Mouse (Mus musculus) neural tube, embryonic 11.5 days (tissue): ENCODE results near the gene Pappa2. TPM values are rescaled to one million over a fixed set of nuclear protein-coding genes. Genes with fewer than 3 reads are reported as not detected.

ENCODE experiments used
- ATAC-seq: fragments of 200-750 bp; cut with Nextera tagmentation; 2 replicates; pipeline ENCODE4 v1.8.0; 2017; ENCODE audit warnings: moderate number of reproducible peaks, mild to moderate bottlenecking, moderate TSS enrichment, moderate library complexity; ENCODE audit not compliant: insufficient read depth, low FRiP score, low TSS enrichment
- DNase-seq: peaks from one replicate; pipeline ENCODE4 v3.0.0-alpha.2; 2015; ENCODE audit warnings: low spot score
- H3K27ac ChIP-seq: fragments of 300-500 bp; sonication (generic); 2 replicates; pipeline ENCODE4 v1.5.1; 2014; ENCODE audit warnings: low read depth, mild to moderate bottlenecking, low read length
- H3K27me3 ChIP-seq: fragments of 300-500 bp; sonication (generic); 2 replicates; pipeline ENCODE4 v1.6.1; 2014; ENCODE audit warnings: mild to moderate bottlenecking, low read length, mixed read lengths; ENCODE audit not compliant: control insufficient read depth, insufficient read depth
- H3K36me3 ChIP-seq: fragments of 300-500 bp; sonication (generic); 2 replicates; pipeline ENCODE4 v1.6.1; 2014; ENCODE audit warnings: mild to moderate bottlenecking, low read length, moderate library complexity, mixed read lengths; ENCODE audit not compliant: control insufficient read depth, insufficient read depth
- H3K4me1 ChIP-seq: fragments of 300-500 bp; sonication (generic); 2 replicates; pipeline ENCODE4 v1.6.1; 2014; ENCODE audit warnings: low read length, mixed read lengths; ENCODE audit not compliant: control insufficient read depth, insufficient read depth
- H3K4me2 ChIP-seq: fragments of 300-500 bp; sonication (generic); 2 replicates; pipeline ENCODE4 v1.6.1; 2014; ENCODE audit warnings: low read depth, mild to moderate bottlenecking, moderate library complexity
- H3K4me3 ChIP-seq: fragments of 300-500 bp; sonication (generic); 2 replicates; pipeline ENCODE4 v1.5.1; 2014; ENCODE audit warnings: low read depth, low read length
- H3K9ac ChIP-seq: fragments of 300-500 bp; sonication (generic); 2 replicates; pipeline ENCODE4 v1.6.1; 2014; ENCODE audit warnings: mild to moderate bottlenecking, low read length
- H3K9me3 ChIP-seq: fragments of 300-500 bp; sonication (generic); 2 replicates; pipeline ENCODE4 v1.6.1; 2016; ENCODE audit warnings: low read length; ENCODE audit not compliant: control insufficient read depth
- WGBS: fragments of 180-500 bp; shearing (Covaris S2); extraction: QIAGEN DNeasy Blood & Tissue Kit; methylation state at CpG from one replicate; pipeline ENCODE4 v1.1.7; 2014; 5-methylcytosine and 5-hydroxymethylcytosine counted together
- polyA plus RNA-seq: library from polyadenylated mRNA; unstranded; fragments of >200 nt; fragmentation: Nextera tagmentation; extraction: Ambion mirVana; gene quantifications from 2 replicates; pipeline ENCODE4 v1.2.1, GENCODE M21; 2014

Gene Pappa2
- polyA plus RNA-seq, 1 experiment from 2014 or later = 4.6 TPM

DNA sequence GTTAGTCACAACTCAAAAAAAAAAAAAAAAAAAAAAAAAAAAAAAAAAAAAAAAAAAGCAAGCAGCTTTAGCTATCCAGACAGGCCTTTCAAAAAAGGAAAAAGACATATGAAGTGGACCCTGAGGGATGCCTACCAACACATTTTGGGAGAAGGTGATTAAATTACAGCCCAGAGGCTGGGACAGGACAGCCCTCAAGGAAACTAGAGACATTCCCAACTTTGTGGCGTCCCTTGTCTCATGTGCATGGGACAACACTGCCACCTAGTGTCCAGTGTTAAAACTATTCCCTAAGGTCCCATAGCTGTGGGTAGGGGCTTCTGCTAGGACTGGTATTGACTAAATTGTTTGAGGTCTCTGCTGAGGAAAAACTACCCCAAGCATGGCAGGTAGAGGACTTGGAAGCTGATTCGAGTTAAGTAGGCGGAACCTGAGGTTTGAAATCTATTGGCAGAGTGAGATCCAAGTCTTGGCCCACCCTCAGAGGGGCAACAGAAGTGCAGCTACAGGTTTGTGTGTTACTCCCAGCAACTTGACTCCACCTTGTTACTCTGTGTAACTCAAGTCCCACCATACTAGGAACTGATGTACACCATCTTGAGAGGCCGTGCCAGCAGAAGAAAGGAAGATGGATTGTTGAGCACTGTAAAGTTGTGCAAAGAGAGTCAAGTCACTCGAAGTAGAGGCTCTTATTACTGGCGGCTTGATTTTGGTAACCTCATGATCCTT, 26.6 kb downstream of the Pappa2 start:
- no peaks in the 10 kb centered on the region for H3K4me1 ChIP-seq
- WGBS = 45% methylated on average over 6 of the region's 6 CpGs
- H3K4me2 ChIP-seq = no peak overlapping the region
- no peaks in the 10 kb centered on the region for H3K36me3 ChIP-seq
- H3K27ac ChIP-seq = no peak overlapping the region
- DNase-seq (peak; percentile 75), ATAC-seq (peak; percentile 76)
- no peaks in the 10 kb centered on the region for H3K27me3 ChIP-seq
- no peak overlapping the region for H3K4me3 ChIP-seq
- no peak overlapping the region for H3K9ac ChIP-seq
- no peaks in the 10 kb centered on the region for H3K9me3 ChIP-seq

DNA sequence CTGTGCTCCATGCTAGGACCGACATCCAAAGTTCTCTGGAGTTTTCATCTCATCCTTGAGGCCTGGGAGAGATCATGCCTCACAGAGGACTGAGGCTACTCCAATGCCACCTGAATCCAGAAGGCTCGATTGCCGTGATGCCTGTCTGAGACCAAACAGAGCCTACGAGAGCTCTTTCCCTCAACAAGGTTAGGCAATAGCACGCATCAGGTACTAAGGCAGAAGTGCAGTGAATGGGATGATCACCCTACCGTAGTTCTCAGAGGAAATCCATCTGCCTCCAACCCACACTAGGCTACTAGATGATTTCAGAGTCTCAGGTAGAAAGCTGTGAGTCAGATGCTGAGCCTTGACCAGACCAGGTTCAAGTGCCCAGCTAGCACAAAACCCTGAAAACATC, 31.2 kb downstream of the Pappa2 start:
- H3K4me3 ChIP-seq = no peak overlapping the region
- H3K27me3 ChIP-seq = no peaks in the 10 kb centered on the region
- no peaks in the 10 kb centered on the region for H3K36me3 ChIP-seq
- H3K9ac ChIP-seq = no peak overlapping the region
- no peaks in the 10 kb centered on the region for H3K9me3 ChIP-seq
- no peak for DNase-seq
- ATAC-seq = no peak
- no peaks in the 10 kb centered on the region for H3K4me1 ChIP-seq
- 84% methylated on average over 6 of the region's 6 CpGs for WGBS
- H3K4me2 ChIP-seq = no peak overlapping the region
- H3K27ac ChIP-seq = no peak overlapping the region

DNA sequence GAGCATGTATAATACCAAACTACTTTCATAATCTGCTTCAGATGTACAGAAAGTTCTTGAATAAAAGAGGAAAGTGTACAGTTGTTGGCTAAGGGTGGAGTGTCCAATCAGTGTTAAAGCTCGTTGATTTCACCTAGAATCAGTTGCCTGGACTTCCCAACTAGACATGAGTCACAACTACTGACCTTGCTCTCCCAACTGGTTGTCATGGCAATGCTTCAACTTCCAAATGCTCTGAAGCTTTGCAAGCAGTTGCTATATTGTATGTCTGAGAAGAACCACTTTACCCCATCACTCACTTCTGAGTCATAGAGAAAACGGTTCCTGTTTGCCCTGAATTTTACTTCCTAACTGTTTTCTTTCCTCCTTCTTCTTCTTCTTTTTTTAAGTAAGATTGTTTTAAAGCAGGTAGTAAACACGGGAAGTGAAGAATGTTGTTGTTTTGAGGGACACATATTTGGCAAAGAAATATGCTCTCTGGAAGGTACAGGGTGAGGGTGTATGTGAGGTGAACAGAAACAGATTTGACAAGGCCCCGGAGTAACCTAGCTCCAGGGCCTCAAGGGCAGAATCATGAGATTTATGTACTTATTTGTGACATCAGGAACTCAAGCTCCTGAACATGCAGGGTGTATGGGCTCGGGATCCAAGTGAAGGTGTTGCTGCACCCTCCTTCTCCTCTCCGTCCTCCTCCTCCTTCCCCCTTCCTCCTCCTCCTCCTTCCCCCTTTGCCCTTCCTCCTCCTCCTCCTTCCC, 32.1 kb downstream of the Pappa2 start:
- Histone ChIP-seq H3K4me1 (no peaks in the 10 kb centered on the region), H3K27ac (no peak overlapping the region), H3K27me3 (no peaks in the 10 kb centered on the region), H3K9me3 (no peaks in the 10 kb centered on the region), H3K4me2 (no peak overlapping the region), H3K36me3 (no peaks in the 10 kb centered on the region), H3K4me3 (no peak overlapping the region), H3K9ac (no peak overlapping the region)
- DNase-seq (no peak), ATAC-seq (no peak)
- 78% methylated on average over 6 of the region's 6 CpGs for WGBS

DNA sequence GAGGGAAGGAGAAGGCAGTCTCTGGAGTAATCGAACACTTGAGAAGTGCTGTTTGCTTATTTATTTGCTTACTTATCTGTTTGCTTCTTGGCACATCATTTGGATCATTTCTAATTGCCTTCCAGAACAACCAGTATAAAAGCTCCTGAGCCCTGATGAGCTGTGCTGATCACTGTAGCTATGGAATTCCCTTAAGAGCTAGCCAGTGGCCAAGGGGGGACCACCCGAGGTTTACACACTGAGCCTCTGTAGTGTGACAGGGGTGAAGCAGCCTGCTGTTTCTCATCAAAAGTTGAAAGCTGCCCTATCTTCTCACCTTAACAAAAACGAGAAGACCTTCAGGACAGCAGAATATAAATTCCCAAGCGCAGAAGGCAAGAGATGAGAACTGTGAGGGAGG, 35.4 kb downstream of the Pappa2 start:
- Histone ChIP-seq H3K27ac (no peak overlapping the region), H3K4me3 (no peak overlapping the region), H3K27me3 (no peaks in the 10 kb centered on the region), H3K4me1 (no peaks in the 10 kb centered on the region), H3K9ac (no peak overlapping the region), H3K36me3 (no peaks in the 10 kb centered on the region), H3K9me3 (no peaks in the 10 kb centered on the region), H3K4me2 (no peak overlapping the region)
- no peak for ATAC-seq
- 71% methylated on average over 4 of the region's 4 CpGs for whole genome bisulfite sequencing
- no peak for DNase-seq

DNA sequence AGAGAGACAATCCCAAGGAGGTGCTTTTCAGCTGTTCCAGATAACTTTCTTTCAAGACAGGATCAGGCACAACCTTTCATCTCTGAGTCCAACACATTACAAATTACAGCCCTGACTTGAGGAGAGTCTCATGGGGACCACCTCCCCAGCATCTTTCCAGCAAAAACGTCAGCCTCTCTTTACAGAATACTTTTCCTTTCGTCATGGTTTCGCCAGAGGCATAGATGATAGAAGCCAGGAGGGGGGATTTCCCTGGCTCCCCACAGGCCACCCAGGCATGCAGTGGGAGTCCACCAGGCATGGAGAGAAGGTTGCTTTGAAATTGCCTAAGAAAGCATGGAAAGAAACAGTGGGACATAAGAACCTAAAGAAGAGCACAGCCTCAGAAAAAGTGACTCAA, 37.4 kb downstream of the Pappa2 start:
- no peak for ATAC-seq
- Histone ChIP-seq H3K27ac (no peak overlapping the region), H3K4me2 (no peak overlapping the region), H3K9me3 (no peaks in the 10 kb centered on the region), H3K36me3 (no peaks in the 10 kb centered on the region), H3K9ac (no peak overlapping the region), H3K4me1 (no peaks in the 10 kb centered on the region), H3K27me3 (no peaks in the 10 kb centered on the region), H3K4me3 (no peak overlapping the region)
- no peak for DNase-seq
- 49% methylated on average over 3 of the region's 3 CpGs for WGBS

DNA sequence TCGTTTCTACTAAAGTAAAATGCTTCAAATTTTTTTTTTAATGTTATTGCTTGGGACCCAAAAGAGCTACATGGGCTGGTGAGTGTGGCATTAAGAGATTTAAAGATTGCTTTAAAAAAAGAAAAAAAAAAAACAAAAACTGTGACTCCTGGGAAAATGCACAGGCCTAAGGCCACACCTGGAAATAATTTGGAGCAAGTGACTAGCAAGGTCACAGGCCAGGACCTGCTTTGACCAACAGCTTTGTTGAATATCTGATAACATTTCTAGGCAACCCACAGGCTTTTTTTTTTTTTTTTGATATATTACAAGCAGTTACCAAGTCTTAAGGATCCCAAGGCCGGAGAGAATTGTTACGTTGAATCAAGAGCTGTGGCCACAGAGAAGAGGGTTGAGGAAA, 39.3 kb downstream of the Pappa2 start:
- H3K4me2 ChIP-seq = no peak overlapping the region
- DNase-seq (no peak), ATAC-seq (no peak)
- 69% methylated on average over 3 of the region's 3 CpGs for WGBS
- no peaks in the 10 kb centered on the region for H3K27me3 ChIP-seq
- H3K36me3 ChIP-seq = no peaks in the 10 kb centered on the region
- H3K9me3 ChIP-seq = no peaks in the 10 kb centered on the region
- H3K4me1 ChIP-seq = no peaks in the 10 kb centered on the region
- no peak overlapping the region for H3K27ac ChIP-seq
- no peak overlapping the region for H3K9ac ChIP-seq
- H3K4me3 ChIP-seq = no peak overlapping the region

DNA sequence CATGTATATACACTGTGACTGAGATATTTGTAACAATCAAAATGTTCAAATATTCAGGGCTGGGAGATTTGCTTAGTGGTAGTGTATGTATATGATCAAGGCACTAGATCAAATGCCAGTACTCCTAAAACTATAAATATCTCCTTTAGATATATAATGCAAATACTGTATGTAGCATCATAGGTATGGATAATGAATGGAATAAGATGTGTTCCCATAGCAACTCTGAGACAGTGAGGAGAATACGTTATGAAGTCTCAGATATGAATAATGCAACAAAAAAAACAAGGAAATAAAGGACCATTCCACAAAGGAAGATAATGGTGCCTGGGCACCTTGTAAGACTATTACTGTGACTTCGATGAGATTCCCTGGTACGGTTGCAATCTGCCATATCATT, 45.8 kb downstream of the Pappa2 start:
- no peak for DNase-seq
- 89% methylated on average over 3 of the region's 3 CpGs for WGBS
- no peak overlapping the region for H3K27ac ChIP-seq
- no peaks in the 10 kb centered on the region for H3K9me3 ChIP-seq
- H3K4me3 ChIP-seq = no peak overlapping the region
- no peak overlapping the region for H3K4me2 ChIP-seq
- no peaks in the 10 kb centered on the region for H3K36me3 ChIP-seq
- no peaks in the 10 kb centered on the region for H3K4me1 ChIP-seq
- ATAC-seq = no peak
- no peak overlapping the region for H3K9ac ChIP-seq
- no peaks in the 10 kb centered on the region for H3K27me3 ChIP-seq

DNA sequence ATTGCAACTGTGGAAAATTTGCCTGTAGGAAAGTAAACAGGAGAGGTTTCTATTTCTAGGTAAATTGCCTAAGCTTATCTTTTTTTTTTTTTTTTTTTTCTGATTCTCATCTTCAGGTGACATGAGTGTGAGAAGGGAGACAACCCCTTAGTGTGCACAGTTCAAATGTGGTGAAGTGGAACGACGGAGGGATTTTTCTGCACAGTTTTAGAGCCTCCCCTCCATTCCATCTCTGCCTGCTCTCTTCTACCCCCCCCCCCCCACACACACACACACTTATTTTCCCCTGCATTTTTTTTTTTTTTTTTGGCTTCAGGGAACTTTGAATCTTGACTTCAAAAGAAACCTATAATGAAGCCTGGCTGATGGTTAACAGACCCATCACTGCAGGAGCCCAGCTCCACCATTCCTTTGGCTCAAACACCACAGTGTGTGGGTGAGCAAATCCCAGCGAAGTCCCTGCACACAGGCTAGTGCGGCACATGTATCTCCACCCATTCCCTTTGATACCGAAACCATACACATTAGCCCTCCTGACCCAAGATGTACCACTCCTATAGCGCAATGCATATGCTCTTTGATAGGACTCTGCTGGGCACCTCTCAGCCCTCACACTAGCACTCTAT, 49.0 kb downstream of the Pappa2 start:
- no peak for ATAC-seq
- WGBS = 58% methylated on average over 6 of the region's 6 CpGs

More for the DNA sequence above, 49.0 kb downstream of the Pappa2 start:
- no peak overlapping the region for H3K9ac ChIP-seq
- no peak for DNase-seq
- H3K4me2 ChIP-seq = no peak overlapping the region
- H3K4me1 ChIP-seq = no peaks in the 10 kb centered on the region
- no peaks in the 10 kb centered on the region for H3K36me3 ChIP-seq
- no peaks in the 10 kb centered on the region for H3K9me3 ChIP-seq
- H3K4me3 ChIP-seq = no peak overlapping the region
- no peak overlapping the region for H3K27ac ChIP-seq
- H3K27me3 ChIP-seq = no peaks in the 10 kb centered on the region
